Mouse (Mus musculus): ENCODE measurements around the gene Mov10l1.

DNA sequence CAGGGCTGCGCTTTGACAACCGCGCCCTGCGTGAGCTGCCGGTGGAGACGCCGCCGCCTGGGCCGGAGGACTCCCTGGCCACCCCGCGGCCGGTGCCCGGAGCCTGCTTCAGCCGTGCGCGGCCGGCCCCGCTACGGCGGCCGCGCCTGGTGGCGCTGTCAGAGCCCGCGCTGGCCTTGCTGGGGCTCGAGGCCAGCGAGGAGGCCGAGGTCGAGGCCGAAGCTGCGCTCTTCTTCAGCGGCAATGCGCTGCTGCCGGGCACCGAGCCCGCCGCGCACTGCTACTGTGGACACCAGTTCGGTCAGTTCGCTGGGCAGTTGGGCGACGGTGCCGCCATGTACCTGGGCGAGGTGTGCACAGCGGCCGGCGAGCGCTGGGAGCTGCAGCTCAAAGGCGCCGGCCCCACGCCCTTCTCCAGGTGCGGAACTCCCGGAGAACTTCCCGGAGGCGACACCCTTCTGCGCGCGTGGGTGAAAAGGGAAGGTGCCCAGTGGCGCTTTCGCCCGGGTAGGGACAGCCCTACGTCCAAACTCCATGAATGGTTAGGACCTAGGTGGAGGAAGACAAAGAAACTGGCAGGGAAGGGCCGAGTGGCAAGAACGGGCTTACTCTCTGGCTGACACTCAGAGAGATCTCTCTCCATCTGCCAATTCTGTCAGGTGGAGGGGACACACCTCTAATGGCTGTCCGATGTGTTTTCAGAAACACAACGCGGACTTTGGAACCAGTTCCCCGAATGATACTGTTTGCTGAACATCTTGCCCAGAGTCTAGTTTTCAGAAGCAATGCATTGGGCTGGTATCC, 106.7 kb downstream of the Mov10l1 start:
- TF ChIP-seq ZC3H11A (IDR thresholded peaks at IDR 0.05; ENCODE audit: borderline replicate concordance, low read depth, low read length) (no peak), HCFC1 (IDR thresholded peaks at IDR 0.05; ENCODE audit: borderline replicate concordance, insufficient read depth, low read length) (no peak)
